Mouse (Mus musculus) bone marrow macrophage, adult 2 months (primary cell): ENCODE measurements at regions not wholly inside any gene's neighbourhood (a gene's known extent, or its start where the extent isn't known, plus 50 kb on each side); places are given as distances from the start of the nearest gene placed in this dataset.

Experiments
- CTCF ChIP-seq: IDR thresholded peaks from 2 replicates; pipeline ENCODE4 v1.5.1; 2012; ENCODE audit warnings: low read depth, mild to moderate bottlenecking, low read length, moderate library complexity
- POLR2A ChIP-seq: IDR thresholded peaks from 2 replicates; pipeline ENCODE4 v1.6.1; 2012; ENCODE audit warnings: mild to moderate bottlenecking, low read depth, low read length, borderline replicate concordance

DNA sequence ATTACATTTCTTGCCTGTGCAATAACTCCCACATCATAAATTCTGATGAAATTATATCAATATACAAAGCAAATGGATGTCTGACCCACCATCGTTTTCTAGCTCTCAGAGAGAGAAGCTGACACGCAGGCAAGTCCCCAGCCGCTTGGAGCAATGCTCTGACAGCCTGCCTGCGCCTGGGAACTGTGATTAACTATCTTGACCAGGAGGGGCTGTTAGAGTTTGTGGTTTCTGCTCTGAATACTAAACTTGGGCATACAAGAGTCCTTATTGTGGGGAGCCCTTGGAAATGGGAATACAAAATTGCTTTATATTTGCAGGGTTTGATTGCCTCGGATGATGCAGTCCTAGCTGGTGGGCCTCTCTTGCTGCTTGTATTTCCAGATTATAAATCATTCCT, 98.6 kb upstream of the Fam204a start:
- TF ChIP-seq CTCF: no peak
- no peak for TF ChIP-seq POLR2A
